Mouse (Mus musculus) forebrain, embryonic 16.5 days (tissue): Measurements from ENCODE around the gene Cntnap2. TPM values are rescaled to one million over a fixed set of nuclear protein-coding genes. Genes with fewer than 3 reads are reported as not detected.
A peak's percentile ranks its signal among the peaks of the same experiment; 100 is the strongest.

Experiments
- ATAC-seq: fragments of 200-750 bp; cut with Nextera tagmentation; 2 replicates; pipeline ENCODE4 v1.8.0; 2017; ENCODE audit warnings: mild to moderate bottlenecking, moderate library complexity
- H3K27ac ChIP-seq: fragments of 300-500 bp; sonication (generic); 2 replicates; pipeline ENCODE4 v1.5.1; 2014; ENCODE audit warnings: low read length, control low read depth
- H3K27me3 ChIP-seq: fragments of 300-500 bp; sonication (generic); replicated peaks from 2 replicates; pipeline ENCODE4 v1.6.1; 2014; ENCODE audit warnings: low read length; ENCODE audit not compliant: control insufficient read depth, insufficient read depth
- H3K36me3 ChIP-seq: fragments of 300-500 bp; sonication (generic); 2 replicates; pipeline ENCODE4 v1.6.1; 2014; ENCODE audit not compliant: control insufficient read depth, insufficient read depth
- H3K4me1 ChIP-seq: fragments of 300-500 bp; sonication (generic); replicated peaks from 2 replicates; pipeline ENCODE4 v1.6.1; 2014; ENCODE audit warnings: low read length; ENCODE audit not compliant: control insufficient read depth, insufficient read depth
- H3K4me2 ChIP-seq: fragments of 300-500 bp; sonication (generic); 2 replicates; pipeline ENCODE4 v1.6.1; 2014; ENCODE audit warnings: mild to moderate bottlenecking, low read length, control low read depth
- H3K4me3 ChIP-seq: fragments of 300-500 bp; sonication (generic); replicated peaks from 2 replicates; pipeline ENCODE4 v1.5.1; 2014; ENCODE audit warnings: mild to moderate bottlenecking, low read length, control low read depth
- H3K9ac ChIP-seq: fragments of 300-500 bp; sonication (generic); replicated peaks from 2 replicates; pipeline ENCODE4 v1.6.1; 2014; ENCODE audit warnings: low read depth, low read length, control low read depth
- H3K9me3 ChIP-seq: fragments of 300-500 bp; sonication (generic); 2 replicates; pipeline ENCODE4 v1.6.1; 2016; ENCODE audit warnings: low read length; ENCODE audit not compliant: control insufficient read depth
- WGBS: fragments of 180-500 bp; shearing (Covaris S2); extraction: QIAGEN DNeasy Blood & Tissue Kit; methylation state at CpG from one replicate; pipeline ENCODE4 v1.1.7; 2014; 5-methylcytosine and 5-hydroxymethylcytosine counted together
- polyA plus RNA-seq: library from polyadenylated mRNA; unstranded; fragments of >200 nt; fragmentation: Nextera tagmentation; extraction: Ambion mirVana; gene quantifications from 2 replicates; pipeline ENCODE4 v1.2.1, GENCODE M21; 2015

Cntnap2 gene
- polyA plus RNA-seq, 1 experiment from 2014 or later: 72.7 TPM

- no peak overlapping the region for H3K4me2 ChIP-seq
- H3K9ac ChIP-seq: no peak overlapping the region
- peak; percentile 57; the same call in 1 of the 2 replicates for ATAC-seq
- no peaks in the 10 kb centered on the region for H3K36me3 ChIP-seq
- H3K4me3 ChIP-seq: no peak overlapping the region
- H3K27ac ChIP-seq: no peak overlapping the region
- H3K27me3 ChIP-seq: no peaks in the 10 kb centered on the region
- no peaks in the 10 kb centered on the region for H3K4me1 ChIP-seq
- 67% methylated on average over 2 of the region's 2 CpGs for WGBS
- H3K9me3 ChIP-seq: no peaks in the 10 kb centered on the region
Observed at GRCm38 (mm10) chr6:45413629-45414028, 354.5 kb downstream of the Cntnap2 start.

- peak; percentile 40; the same call in 1 of the 2 replicates for ATAC-seq
- H3K9ac ChIP-seq: no peak overlapping the region
- no peaks in the 10 kb centered on the region for H3K36me3 ChIP-seq
- WGBS: 55% methylated on average over 1 of the region's 1 CpGs
- no peaks in the 10 kb centered on the region for H3K9me3 ChIP-seq
- no peak overlapping the region for H3K27ac ChIP-seq
- H3K4me2 ChIP-seq: no peak overlapping the region
- no peaks in the 10 kb centered on the region for H3K27me3 ChIP-seq
- H3K4me3 ChIP-seq: no peak overlapping the region
- H3K4me1 ChIP-seq: no peaks in the 10 kb centered on the region; the same call in 1 of the 2 replicates
Observed at GRCm38 (mm10) chr6:45455424-45455823, 396.3 kb downstream of the Cntnap2 start.

GRCm38 (mm10) chr6:45518221-45518620 lies 459.1 kb downstream of the Cntnap2 start:
- H3K9ac ChIP-seq: no peak overlapping the region
- no peak overlapping the region for H3K4me3 ChIP-seq
- no peak overlapping the region for H3K27ac ChIP-seq
- H3K9me3 ChIP-seq: no peaks in the 10 kb centered on the region
- no peak for ATAC-seq
- no peaks in the 10 kb centered on the region for H3K27me3 ChIP-seq
- H3K4me1 ChIP-seq: no peaks in the 10 kb centered on the region
- no peaks in the 10 kb centered on the region for H3K36me3 ChIP-seq
- 75% methylated on average over 3 of the region's 3 CpGs for WGBS
- H3K4me2 ChIP-seq: no peak overlapping the region

- ATAC-seq: no peak
- H3K27ac ChIP-seq: no peak overlapping the region
Observed at GRCm38 (mm10) chr6:45536999-45537398, 477.8 kb downstream of the Cntnap2 start.

GRCm38 (mm10) chr6:45544319-45544875 lies 485.2 kb downstream of the Cntnap2 start:
- Histone ChIP-seq H3K27ac (no peak overlapping the region), H3K9me3 (no peaks in the 10 kb centered on the region), H3K4me2 (no peak overlapping the region), H3K9ac (no peak overlapping the region), H3K4me1 (no peaks in the 10 kb centered on the region), H3K27me3 (no peaks in the 10 kb centered on the region), H3K36me3 (no peaks in the 10 kb centered on the region), H3K4me3 (no peak overlapping the region)
- WGBS: 62% methylated on average over 7 of the region's 7 CpGs
- ATAC-seq: no peak

More at GRCm38 (mm10) chr6:45536999-45537398, 477.8 kb downstream of the Cntnap2 start:
- Histone ChIP-seq H3K9ac (no peak overlapping the region), H3K27me3 (no peaks in the 10 kb centered on the region), H3K9me3 (no peaks in the 10 kb centered on the region), H3K4me3 (no peak overlapping the region), H3K36me3 (no peaks in the 10 kb centered on the region), H3K4me1 (no peaks in the 10 kb centered on the region), H3K4me2 (no peak overlapping the region)
- 70% methylated on average over 2 of the region's 2 CpGs for WGBS

GRCm38 (mm10) chr6:45559724-45560123 lies 500.6 kb downstream of the Cntnap2 start:
- 88% methylated on average over 1 of the region's 1 CpGs for WGBS
- no peaks in the 10 kb centered on the region for H3K4me1 ChIP-seq

GRCm38 (mm10) chr6:45584467-45585094 lies 525.4 kb downstream of the Cntnap2 start:
- Histone ChIP-seq H3K4me2 (no peak overlapping the region), H3K27ac (no peak overlapping the region), H3K36me3 (no peaks in the 10 kb centered on the region), H3K9ac (no peak overlapping the region), H3K27me3 (no peaks in the 10 kb centered on the region), H3K4me3 (no peak overlapping the region), H3K4me1 (no peaks in the 10 kb centered on the region), H3K9me3 (no peaks in the 10 kb centered on the region)
- peak; percentile 79 for ATAC-seq
- 54% methylated on average over 6 of the region's 6 CpGs for WGBS

More at GRCm38 (mm10) chr6:45559724-45560123, 500.6 kb downstream of the Cntnap2 start:
- no peaks in the 10 kb centered on the region for H3K9me3 ChIP-seq
- H3K9ac ChIP-seq: no peak overlapping the region
- no peaks in the 10 kb centered on the region for H3K36me3 ChIP-seq
- no peak overlapping the region for H3K4me2 ChIP-seq
- H3K27me3 ChIP-seq: no peaks in the 10 kb centered on the region
- no peak overlapping the region for H3K4me3 ChIP-seq
- no peak overlapping the region for H3K27ac ChIP-seq
- no peak for ATAC-seq

GRCm38 (mm10) chr6:45589084-45589483 lies 529.9 kb downstream of the Cntnap2 start:
- Histone ChIP-seq H3K27ac (no peak overlapping the region), H3K27me3 (no peaks in the 10 kb centered on the region)

GRCm38 (mm10) chr6:45647017-45647416 lies 587.9 kb downstream of the Cntnap2 start:
- Histone ChIP-seq H3K4me3 (no peak overlapping the region), H3K9ac (no peak overlapping the region), H3K27ac (no peak overlapping the region), H3K4me1 (no peaks in the 10 kb centered on the region), H3K36me3 (no peaks in the 10 kb centered on the region), H3K4me2 (no peak overlapping the region), H3K9me3 (no peaks in the 10 kb centered on the region), H3K27me3 (no peaks in the 10 kb centered on the region)
- ATAC-seq: no peak

More at GRCm38 (mm10) chr6:45589084-45589483, 529.9 kb downstream of the Cntnap2 start:
- Histone ChIP-seq H3K36me3 (no peaks in the 10 kb centered on the region), H3K4me1 (no peaks in the 10 kb centered on the region), H3K4me3 (no peak overlapping the region), H3K9me3 (no peaks in the 10 kb centered on the region), H3K9ac (no peak overlapping the region), H3K4me2 (no peak overlapping the region)
- no peak for ATAC-seq
